Mouse (Mus musculus) erythroblast, embryonic 14.5 days (primary cell): Measurements from ENCODE around the gene Ascl4.

Experiments
- GATA1 ChIP-seq: IDR thresholded peaks from 2 replicates; pipeline ENCODE4 v1.6.1; 2012; ENCODE audit warnings: low read length, inconsistent platforms, mixed read lengths
- TAL1 ChIP-seq: IDR thresholded peaks from 3 replicates; pipeline ENCODE4 v1.6.1; 2012; ENCODE audit warnings: low read length, inconsistent platforms, mixed read lengths

- TF ChIP-seq TAL1 (no peak), GATA1 (no peak)
These were observed 41.2 kb downstream of the Ascl4 start for GRCm38 (mm10) chr10:85968731-85969130.
